Mouse (Mus musculus) cerebellum, postnatal 4 days (tissue): ENCODE measurements at regions not wholly inside any gene's neighbourhood (a gene's known extent, or its start where the extent isn't known, plus 50 kb on each side); places are given as distances from the start of the nearest gene placed in this dataset.
A peak's percentile ranks its signal among the peaks of the same experiment; 100 is the strongest.

ENCODE experiments used
- DNase-seq, 2 experiments: peaks; one replicate each; pipeline ENCODE4 v3.0.0; 2022; ENCODE audit warnings: low spot score in 2 of 2, mixed read lengths in 1 of 2

DNA sequence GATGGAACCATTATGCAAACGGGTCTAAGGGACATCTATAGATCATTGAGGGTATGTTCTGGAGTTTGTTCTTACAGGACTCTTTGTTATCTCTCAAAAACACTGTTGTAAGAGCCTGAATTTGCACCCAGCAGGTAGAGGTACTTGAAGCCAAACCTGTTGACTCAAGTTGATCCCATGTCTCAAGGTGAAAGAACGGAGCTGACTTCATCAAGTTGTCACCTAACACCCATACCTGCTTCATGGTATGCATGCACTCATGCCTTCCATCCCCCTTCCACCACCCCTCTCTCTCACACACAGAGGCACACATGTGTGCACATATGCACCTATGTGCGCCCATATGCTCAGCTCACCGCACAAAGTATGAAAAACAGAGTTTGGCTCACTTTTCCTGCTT is 189.0 kb downstream of the Ttll7 start:
- DNase-seq, result no peak

DNA sequence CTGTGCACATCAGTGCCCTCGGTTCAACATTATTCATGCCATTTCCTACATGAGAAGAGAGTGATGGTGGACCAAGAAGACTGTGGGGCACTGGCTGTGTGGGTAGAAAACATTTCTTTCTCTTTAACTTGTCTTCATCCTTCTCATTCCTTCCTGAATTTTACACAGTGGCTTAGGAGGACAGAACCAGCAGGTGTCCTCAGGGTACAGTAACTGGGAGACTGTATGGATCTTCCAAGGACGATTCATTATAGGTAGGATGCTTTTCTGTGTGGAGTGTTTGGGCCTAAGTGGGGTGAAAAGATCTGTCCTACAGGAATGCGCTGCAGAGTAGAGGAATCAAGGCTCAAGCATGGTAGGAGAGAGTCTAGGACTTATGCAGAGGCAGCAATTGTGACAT is 190.7 kb downstream of the Ttll7 start:
- no peak for DNase-seq

DNA sequence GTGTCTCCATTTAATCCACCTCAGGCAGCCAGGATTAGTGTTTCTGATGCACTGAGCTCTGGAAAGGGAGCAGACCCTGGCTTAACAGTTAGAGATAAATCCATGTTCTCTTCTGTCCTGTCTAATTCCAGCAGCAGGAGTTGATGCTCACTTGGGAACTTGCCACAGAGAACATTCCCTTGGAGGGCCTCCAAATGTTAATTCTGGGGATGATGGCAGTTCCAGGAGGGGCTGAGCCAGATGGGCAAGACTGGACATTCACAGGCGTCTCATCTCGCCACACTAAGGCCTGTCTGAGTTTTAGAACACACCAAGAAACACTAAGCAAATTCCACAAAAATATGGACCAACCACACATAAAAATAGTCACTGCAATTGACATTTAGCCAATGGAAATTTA is 194.5 kb downstream of the Ttll7 start:
- DNase-seq, result peak in 1 of 2 experiments; percentile 65

DNA sequence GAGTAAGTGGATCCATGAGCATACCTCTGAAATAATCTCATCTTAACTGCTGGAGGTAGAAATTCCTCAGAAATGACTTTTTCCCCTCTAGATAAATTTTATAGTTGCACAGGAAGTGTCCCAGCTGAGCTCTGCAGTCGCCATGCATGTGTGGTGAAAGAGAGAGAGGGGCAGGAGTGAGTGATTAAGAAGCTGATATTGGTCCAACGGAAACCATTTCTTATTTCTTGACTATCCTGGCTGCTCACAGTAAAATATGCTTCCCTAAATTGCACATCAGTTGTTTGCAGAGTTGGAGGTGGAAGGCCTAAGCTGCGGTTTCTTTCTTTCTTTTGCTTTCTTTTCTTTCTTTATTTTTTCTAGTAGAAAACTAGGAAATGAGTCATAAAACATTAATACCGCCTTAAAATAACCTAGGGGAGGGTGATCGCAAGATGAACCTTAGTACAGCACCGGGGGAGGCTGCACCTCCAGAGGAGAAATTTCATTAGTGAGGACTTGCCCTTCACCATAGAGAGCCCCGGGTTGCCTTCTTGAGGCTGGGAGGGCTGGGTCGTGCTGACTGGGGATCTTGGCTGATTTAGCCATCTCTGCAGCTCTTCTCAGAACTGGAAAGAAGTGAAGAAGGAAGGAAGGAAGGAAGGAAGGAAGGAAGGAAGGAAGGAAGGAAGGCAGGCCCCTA is 202.1 kb downstream of the Ttll7 start:
- no peak for DNase-seq

DNA sequence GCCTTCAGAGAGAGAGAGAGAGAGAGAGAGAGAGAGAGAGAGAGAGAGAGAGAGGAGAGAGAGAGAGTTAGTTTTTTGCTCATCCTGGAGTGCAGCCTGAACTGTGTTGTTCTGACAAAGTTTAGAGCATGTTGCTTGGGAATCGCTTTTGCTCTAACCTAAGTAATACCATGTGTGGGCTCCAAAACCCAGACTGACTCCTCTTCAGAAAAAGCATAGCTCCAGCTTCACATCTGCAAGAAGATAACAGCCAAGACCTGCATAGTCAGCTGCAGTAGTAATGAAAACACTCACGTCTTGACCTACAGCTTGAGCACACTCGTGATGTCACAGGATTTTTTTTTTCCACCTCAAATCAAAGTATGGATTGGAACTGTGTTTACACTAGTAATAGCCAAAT is 205.7 kb downstream of the Ttll7 start:
- no peak for DNase-seq

DNA sequence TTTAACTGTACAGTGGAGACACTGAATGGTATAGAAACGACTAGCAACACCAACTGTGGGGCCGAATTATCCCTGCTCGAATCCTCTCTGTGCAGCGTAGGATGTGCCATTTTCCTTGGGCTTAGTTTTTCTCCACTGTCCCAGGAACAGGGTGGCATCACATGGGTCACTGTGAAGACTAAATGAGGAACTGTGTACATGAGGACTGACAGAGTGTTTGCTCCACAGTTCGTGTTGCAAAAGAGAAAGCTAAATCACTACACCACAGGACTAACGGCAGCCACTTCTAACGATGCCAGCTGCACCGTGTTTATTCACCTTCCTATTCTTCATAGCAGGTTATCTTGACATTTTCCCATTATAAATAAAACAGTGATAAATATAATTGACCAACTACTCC is 208.5 kb downstream of the Ttll7 start:
- DNase-seq, result no peak

DNA sequence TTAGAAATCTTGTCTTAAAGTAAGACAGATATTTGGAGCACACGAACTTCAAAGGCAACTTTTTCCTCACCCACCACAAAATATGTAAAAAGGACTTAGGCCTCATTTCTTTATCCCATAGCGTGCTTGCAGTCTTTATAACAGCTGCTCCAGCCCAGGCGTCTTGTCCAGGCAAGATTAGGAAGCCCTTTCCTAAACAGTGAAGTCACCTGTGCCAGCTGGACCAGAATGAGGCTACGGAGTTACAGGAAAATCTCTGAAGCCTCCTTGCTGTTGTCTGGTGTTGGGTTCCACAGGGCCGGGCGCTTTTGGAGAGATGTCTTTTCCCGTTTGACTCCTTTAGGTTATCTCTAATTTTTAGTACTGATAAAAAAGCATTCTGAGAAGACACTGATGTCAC is 210.3 kb downstream of the Ttll7 start:
- DNase-seq, result no peak

DNA sequence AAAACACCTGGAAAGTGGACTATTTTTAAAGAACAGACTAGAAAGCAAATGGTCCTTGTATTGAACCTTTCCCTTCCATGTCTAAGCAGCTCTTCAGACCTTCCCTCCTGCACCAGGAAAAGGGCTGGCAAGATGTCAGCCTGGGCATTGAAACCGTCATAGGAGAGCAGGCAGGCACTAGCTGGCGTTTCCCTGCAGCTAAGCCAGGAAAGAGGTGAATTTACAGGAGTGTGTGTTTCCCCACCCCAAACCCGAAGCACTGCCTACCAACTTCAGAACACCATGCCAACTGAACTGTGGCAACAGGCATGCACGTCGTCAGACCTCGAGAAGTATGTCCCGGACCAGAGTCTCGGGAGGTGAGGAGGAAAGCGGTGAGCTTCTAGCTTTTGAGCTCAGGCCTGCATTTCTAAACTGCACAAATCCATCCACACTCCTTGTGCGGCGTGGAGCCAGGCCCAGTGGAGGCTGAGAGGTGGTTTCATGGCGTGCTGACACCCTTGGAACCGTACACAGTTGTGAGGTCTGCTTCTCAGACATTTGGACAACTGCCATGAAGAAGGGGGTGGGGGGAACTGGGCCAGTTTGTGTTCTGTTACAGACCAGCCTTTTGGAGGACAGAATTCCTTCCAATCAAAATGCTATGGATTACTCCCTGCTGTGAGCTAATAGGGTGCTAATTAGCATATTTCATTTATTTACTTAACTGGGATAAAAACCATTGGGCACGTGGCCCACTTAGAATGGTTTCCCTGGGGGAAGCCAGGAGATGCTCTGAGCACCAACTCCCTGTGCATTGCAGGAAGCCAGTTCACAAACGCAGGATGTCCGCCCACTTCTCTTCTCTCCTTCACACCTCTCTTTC is 211.6 kb downstream of the Ttll7 start:
- no peak for DNase-seq

DNA sequence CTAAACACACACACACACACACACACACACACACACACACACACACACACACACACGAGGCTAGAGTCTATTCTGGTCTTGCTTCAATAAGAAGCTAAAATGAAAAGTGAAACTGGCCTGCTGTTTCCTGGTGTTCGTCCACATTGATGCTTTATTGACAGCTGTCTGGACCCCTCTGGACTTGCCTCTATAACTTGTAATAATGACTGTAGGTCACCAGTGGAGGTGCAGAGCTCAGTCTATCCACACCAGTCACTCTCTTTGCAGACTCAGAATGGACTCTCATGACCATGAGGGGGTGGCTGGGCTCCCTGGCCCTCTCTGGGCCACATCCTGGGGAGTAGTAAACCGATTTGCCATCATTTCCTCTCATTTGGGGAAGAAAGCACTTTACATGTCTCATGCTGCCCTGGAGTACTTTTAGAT is 212.3 kb downstream of the Ttll7 start:
- DNase-seq, result no peak

DNA sequence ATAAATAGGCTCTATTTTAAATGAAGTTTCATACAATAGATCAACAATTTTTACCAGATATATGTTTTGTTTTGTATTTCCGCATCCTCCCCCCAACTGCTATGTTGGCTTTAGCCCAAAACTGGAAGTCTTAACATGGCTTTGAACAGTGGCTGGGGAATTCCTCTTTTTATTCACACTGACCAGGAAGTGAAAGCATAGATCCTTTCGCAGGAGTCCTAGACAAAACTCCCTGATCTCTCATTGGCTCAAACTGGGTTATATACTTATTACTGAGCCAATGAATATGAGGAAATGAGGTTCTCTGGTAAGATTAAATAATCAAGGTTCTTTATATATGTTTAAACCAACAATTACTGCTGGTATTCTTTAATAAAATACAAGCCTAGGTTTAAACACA is 218.8 kb downstream of the Ttll7 start:
- no peak for DNase-seq

DNA sequence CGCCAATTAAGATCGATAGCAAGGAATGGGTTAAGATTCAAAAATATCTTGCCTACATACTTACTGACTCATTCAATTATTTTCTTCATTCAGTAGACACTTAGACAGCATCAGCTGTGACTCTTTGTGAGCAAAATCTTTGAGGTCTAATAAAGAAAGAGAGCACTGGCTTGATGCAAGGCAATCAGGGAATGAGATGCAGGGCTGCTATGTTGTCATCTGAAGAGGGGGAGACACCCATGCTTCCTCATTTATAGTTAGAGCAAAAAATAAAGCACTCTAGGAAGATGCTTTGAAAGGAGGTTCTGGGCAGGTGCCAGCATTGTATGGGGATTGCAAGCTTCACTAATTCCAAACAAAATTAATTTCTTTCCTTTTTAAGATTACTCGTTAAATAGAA is 228.0 kb downstream of the Ttll7 start:
- no peak for DNase-seq

DNA sequence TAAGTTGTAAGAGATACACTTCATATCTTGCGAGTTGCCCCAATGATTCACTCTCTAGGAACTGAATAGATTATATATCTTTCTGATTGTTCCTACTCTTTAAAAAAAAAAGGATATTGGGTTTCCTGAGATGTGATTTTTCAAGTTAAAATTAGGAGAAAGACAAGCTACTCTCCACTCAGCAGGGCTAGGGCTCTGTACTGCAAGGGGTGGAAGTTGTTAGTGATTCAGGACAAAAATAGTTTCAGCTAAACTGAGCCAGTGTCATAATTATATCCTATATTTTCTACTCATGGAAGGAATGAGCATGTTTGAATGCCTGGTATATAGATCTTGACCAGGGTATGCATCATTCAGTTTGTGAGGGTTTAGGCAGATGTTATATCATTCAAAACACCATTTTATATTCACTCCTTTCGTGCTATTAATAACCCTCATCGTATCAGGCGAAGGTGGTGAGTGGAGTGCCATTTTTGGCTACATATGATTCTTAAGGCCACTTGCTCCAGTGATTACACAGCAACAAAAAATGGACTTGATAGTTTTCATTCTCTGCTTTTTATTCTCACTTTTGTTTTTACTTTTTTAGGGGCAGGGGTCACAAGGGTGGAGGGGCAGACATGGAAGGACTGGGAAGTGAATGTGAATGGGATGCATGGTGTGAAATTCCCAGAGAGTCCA is 228.7 kb downstream of the Ttll7 start:
- no peak for DNase-seq

DNA sequence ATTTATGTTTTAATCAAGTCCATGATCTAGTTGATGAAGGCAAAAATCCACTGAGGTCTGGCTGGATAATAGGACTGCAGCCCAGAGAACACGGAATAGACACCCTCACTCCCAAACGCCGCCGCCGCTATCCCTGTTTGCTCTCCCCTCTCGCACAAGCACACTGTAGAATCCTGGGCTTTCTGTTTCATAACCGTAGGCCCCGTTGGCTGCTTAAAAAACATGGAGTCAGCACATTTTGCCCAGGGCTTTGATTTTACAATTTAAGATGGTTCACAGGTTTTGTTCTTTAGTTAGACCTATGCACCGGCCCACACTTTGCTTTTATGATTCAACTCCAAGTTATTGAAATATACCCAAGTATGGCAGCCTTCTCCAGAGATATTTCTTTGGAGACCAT is 229.6 kb downstream of the Ttll7 start:
- DNase-seq, result no peak

DNA sequence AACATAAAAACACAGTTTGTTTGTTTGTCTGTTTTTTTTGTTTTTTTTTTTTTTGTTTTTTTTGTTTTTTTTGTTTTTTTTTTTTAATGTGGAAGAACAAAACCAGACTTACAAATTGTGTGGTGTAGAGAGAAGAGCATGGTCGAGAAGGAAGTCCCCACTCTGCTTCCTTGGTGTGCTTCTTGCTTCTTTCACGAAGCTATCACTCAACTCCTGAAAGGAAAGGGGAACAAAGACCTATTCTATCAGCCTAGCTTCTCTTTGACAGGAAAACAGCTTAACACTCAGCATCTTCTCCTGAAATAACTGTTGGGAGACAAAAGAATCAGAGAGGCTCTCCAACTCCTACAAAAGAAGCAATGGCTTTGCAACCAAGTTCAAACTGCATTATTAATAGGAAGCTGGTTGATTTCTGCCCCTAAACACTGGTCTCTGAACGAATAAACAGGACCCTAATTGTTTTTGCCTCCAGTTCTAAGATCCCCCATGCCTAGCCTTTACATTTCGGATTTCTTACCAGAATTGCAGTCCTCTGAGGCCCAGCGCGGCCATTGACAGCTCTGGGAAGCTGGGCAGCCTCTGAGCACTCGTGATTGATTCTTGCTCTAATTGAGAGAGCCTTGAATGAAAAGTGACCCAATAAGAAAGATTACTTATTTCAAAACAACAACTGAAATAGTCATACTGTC is 230.2 kb downstream of the Ttll7 start:
- DNase-seq, result no peak

DNA sequence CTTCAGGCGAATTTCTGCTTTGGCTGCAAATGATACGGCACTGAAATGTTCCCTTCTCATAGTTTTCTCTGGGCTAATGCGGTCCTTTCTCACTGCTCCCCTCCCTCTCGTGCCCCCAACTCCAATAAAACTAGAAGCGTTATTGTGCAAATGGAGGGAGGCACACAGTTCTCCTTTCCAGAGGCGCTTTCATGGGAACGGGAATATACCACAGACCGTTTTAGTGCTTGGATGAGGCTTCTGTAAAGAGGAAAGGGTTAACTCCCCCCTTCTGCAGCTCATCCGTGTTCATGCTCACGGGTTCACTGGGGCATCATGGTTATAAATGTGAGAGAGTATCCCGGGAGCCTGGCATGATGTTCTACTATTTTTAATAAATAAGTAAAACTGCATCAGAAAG is 231.2 kb downstream of the Ttll7 start:
- DNase-seq, result no peak

DNA sequence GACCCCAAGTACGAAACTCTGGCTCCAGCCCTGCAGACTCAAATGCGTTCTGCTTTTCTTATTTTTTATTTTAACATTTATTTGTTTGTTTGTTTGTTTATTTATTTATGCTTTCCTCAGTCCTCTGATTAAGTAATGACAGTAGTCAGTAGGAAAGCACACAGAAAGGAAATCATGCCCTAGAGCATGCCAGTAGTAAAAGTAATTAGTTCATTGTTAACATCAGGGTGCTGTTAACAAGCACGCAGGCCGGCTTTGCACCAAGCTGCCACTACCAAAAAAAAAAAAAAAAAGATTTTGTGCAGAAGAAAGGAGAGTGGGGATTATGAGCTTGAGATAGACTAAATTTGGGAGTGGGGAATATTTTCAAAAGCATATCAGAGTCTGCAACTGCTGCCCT is 231.7 kb downstream of the Ttll7 start:
- DNase-seq, result no peak

DNA sequence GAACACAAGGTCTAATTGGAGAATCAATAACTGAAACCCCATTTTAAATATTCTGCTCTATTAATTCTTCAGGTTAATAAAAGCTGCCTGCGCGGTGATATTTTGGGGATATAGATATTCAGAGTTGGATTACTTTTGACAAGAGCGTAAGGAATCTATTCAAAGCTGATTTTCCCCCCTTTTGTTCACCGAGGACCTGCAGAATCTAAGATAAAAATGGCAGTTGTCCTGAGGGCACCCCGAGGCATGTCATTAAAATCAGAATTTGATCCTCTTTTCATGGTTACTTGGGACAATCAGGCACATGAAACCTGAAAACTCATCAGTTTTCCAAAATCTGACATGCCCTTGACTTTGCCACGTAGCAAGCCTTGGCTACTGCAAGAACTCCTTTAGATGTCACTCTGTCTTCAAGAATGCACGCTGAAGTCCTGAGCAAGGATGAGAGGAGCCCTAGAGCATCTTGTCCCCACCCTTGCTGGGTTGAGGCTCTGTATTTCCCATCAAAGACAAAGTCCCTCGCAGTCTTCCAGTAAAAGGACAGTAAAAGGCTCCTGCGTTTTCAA is 232.5 kb downstream of the Ttll7 start:
- DNase-seq, result no peak

DNA sequence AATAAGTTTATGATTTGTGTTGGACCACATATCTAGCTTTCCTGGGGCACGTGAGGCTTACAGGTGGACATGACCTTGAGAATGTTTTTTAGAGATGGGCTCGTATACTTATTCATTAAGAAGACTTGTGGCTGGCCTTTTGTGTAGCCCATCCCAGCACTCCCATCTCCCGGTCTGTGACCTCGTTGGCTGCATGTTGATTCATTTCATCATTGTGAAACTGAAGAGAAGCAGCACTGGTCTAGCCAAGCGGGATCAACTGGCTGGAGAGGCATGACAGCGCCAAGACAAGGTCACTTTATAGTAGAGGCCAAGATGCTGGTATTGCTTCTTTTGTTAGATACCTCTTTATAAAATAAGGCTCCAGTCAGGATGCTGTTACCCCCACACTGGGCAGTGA is 236.0 kb downstream of the Ttll7 start:
- no peak for DNase-seq

DNA sequence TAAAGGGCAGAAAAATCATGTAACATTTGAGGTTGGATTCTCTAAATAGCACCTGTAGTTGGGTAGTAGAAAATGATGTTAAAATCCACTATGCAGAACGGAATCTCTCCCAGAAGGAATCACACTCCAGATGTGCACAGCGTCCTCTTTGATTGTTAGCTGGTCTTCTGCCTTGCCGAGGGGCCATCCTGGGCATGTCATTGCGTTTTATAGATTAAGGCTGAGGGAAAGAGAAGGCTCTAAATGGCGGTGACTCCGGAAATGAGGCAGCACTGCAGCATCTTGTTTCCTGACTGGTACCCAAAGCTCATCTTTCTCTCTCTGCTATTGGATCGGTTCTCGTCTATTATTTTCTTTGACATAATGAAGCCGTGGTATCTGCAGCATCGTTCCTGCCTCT is 237.5 kb downstream of the Ttll7 start:
- no peak for DNase-seq

DNA sequence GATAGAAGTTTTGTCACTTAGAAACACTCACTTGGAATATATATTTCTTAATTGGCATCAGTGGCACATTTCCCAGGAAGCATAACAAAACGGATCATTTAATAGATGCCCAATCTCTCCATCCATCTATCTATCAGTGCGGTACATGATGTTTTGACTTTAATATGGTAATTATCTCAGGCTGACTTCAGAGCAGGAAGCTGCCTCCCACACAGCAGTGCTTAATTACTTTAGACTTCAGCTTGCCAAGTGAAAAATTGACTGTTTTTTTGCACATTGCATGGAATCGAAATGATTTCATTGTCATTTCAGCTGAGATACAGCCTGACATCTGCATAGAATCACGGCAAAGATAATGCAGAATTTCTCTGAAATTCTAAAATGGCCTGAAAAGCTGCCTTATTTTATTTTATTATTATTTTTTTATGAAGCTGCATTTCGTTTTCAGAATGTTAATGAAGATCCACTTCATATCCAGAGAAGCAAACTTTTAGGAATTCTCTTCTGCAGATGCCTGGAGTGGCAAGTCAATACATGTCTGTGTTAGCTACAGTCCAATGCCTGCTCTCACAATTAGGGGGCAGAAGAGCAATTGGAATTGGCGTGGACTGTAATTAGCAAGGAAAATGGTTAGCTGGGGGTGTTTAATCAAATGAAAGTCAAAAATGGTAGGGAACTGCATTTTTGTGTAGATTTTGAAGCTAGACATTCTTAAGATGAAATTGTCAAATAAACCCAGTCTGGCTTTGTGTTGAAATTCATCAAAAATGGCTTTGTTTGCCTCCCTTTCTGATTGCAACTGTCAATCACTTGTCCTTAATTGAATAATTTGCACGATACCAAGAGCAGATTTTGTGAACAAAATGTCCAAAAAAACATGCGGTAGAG is 240.3 kb downstream of the Ttll7 start:
- no peak for DNase-seq

DNA sequence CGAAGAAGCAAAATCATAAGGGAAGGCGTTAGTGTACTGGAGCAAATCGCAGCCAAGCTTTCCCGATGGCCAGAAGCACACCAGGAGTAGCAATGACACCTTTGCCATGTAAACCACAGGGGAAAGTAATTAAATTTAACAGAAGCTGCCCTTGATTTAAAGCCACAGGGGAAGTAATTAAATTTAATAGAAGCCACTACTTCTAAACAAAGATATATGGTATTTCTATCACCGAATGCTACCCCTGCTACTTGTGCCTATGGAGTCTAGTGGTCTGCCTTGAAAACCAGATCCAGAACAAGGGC is 240.9 kb downstream of the Ttll7 start:
- no peak for DNase-seq
